Mouse (Mus musculus) T-helper 17 cell (primary cell): Measurements from ENCODE around the gene Mptx2.
"Not testable (repeated sequence)": the region's sequence is repeated elsewhere in the genome, so short reads cannot be mapped to it uniquely, and the experiment has no call there.

Experiments used
- in situ Hi-C, 2 experiments: fragments of 300-600 bp; cut with MboI, MseI; formaldehyde crosslinking; loops; 1 replicate in 1 of 2; 2 replicates in 1 of 2; pipeline ENCODE4 v1.15.1; 2025; ENCODE audit warnings: high pct_unique_total_duplicates in 2 of 2

The Mptx2 gene

DNA sequence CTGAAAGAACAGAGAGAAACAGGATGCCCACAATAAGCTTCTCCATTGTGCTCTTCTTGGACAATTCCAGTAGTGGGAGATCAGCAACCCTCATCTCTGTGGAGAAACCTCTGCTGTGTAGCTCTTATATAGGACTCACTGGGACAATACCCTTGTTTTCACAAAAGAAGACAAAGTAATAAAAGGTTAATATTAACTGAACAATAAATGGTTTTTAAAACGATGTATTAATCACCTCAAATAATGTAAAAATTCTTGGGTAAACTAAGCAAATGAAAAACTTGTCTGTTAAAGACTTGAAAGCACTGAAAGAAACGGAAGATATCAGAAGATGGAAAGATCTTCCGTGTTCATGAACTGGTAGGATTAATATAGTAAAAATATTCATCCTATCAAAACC is at the start of gene Mptx2:
Mptx2 (minus strand) TSS at position 101 of the 400 bp plus-strand sequence.
- in situ Hi-C loops: no loop called here

DNA sequence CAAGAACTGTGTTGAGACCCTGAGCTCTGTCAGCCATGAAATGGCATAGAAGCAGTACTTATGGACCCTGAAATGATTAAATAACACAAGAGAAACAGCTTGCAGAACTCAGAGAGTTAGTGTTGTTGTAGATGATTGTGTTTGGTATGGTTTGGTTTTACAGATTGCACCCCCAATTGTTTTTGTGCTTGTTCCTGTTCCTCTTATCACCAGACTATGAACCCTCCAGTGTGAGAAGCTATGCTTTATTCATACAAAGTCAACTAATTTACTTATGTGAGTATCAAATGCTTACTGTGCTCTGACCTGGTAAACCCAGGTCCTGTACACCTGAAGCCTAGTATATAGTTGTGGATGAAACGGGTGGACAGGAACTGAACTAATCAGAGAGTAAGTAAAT is 49.0 kb upstream of the Mptx2 start:
- in situ Hi-C loops: no loop called here

DNA sequence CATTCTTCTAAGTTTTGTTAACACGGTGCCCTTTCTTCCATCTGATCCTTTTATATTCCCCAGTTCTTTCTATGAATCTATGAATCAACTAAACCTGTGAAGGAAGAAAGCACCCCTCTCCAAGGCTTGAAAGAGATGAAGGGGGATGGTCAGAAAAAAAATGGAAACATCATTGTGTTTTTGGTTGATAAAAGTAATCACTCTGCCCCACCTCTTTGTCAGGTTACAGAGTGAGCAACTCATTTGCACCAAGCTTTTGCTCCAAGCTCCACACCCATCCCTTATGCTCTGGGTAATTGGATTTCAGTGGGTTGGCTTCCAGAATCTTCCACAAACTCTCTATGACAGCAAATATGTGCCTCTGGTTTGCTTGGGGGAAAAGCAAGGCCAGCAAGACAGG is 47.8 kb upstream of the Mptx2 start:
- in situ Hi-C loops: no loop called here

DNA sequence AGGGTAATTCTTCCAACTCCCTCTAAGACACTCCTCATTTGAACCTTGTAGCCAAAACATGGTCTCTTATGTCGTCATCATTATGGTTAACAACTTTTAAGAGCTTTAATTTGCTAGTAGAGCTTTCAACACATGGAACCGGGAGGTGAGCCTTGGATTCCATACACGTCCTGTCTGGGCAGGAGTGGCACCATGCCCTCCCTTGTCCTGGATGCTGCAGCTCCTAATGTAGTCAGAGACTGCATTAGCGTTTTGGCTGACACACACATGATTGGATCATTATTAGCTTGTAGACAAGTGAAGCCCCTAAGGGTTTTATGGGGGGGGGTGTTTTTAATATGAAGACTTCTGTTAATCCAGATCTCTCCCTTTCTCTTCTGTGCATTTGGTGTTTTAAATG is 47.4 kb upstream of the Mptx2 start:
- in situ Hi-C loops: no loop called here

DNA sequence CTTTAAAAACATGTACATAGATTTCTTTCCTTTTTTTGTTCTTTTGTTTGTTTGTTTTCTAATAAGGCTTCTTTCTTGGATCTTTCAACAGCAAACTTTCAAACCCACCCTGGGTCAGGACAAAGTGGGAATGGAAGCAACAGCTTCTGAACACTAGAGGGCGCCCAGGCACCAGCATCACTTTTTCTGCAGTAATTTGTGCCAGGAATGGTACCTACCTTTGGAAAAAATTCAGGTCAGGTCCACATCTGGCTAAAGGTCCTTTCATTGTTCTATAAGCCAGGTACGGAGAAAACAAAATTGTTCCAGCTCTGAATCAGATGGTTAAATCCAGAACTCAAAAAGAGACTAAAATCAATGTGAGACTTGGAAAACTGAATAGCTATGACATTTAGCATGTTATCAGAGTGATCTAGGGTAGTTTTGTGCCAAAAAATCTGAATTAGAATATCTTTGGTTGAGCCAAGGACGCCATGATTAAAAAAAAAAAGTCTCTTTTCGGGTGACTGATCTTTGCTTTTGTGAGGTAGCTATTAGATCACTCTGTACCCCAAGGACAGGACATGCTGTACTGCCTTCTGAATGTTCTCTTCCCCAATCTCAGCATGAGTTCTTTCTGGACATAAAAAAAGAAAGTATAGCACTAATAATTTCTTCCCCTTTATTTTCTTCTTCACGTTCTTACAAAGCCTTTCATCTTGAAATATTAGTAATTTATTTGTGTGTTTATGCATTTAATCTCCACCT is 46.4 kb upstream of the Mptx2 start:
- in situ Hi-C loops: no loop called here

DNA sequence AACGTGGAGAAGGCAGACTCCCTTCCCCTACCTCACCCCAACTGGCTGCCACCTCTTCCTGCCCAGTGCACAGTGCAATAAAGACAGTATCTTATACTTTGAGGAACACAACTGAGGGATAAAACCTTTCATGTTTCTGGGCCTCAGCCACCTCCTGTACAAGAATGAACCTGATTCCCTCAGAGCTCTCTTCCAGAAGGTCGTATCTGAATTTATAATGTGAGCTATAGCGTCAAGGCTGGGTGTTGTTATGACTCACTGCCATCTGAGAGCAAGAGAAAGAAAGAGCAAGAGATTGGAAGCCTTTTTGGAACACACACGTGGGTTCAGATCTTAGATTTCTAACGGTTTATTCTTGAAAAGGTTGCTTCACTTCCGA is 44.7 kb upstream of the Mptx2 start:
- in situ Hi-C loops: no loop called here

DNA sequence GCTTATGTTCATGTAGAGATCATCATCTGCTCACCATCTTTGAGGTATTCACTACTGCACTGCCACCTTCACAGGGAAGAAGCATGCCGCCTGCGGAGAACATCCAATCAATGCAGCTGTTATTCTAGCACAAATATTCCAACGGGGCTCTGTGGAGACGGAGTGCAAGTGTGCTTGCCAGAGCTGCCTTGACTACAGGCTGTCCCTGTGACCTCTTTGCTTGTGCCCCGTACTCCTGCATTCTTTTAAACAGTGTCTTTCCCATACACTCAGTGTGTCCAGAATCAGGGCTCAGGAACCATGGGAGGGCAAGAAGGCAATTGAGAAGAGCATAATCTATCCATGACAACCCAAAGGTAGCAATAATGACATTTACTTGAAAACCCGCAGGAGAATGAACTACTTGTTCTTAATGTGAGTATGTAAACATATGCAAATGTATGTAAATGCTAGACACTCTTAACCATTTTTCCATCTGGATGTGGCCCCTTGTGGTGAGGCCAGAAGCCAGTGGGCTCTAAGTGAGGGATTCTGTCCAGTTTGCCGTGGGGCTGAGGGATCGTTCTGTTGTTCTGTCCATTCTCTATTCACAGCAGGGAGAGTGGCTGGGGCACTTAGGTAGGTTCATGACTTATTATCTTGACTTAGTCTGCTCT is 44.1 kb upstream of the Mptx2 start:
- in situ Hi-C loops: no loop called here

DNA sequence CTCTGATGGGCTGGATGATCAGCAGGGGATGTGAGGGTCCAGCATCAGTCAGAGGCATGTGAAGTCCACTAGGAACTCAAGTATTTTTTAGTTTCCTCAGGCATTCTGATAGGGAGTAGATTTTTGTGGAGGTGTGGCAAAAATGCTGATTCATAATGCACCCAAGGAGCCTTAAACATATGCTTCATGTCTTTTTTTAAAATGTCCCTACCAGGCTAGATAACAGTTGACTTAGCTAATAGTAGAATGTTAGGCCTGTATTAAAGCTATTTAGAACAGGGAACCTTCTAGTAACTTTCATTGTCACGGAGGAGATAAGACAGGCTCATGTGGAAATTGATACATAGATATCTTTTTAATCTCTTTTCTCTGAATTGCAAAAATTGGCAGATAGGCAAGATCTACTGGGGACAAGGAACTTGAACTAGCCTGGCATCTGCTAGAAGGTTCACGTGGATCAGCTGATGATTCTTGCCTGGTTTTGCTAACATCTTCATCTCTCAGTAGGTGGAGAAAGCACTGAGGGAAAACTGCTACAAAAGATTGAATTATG is 40.4 kb upstream of the Mptx2 start:
- in situ Hi-C loops: no loop called here

DNA sequence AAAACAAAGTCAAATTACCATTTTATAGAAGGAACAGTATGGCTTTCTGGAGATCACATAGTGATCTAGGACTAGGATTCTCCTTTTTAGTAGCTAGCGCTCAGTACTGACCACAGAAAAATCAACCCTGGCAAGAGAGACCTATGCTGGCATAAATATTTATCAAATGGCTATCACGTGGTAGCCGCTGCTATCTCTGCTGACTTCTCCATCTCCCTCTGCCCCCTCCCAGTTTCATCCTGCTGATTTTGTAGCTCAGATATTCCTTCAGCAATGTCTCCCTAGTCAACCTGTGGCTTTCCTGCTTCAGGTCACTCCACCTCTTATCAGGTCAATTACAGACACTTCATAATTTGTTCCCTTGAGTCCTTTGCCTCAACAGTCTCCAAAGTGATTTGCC is 38.1 kb upstream of the Mptx2 start:
- in situ Hi-C loops: no loop called here

DNA sequence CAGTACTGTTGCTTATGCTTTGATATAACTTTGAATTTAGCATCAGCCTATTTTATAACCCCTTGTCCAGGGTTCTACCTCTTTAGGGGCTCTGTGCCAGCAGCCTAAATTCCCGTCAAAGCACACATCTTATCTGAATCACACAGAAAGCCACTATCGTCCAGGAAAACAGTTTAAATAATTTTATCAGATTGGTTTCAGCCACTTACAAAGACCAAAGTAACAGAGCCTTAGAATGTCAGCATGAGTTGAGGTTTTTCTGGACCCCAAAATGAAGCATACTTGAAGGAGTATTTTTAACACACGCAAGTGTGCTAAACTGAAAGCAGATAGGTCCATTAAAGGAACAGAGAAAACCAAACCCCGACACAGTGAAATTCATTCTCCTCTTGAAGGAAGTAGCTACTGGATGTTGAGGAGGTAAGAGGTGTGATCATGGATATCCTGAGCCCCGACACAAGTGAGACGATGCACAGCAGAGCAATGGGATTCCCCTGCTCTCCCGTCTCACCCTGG is 36.0 kb upstream of the Mptx2 start:
- in situ Hi-C loops: not testable (repeated sequence)

DNA sequence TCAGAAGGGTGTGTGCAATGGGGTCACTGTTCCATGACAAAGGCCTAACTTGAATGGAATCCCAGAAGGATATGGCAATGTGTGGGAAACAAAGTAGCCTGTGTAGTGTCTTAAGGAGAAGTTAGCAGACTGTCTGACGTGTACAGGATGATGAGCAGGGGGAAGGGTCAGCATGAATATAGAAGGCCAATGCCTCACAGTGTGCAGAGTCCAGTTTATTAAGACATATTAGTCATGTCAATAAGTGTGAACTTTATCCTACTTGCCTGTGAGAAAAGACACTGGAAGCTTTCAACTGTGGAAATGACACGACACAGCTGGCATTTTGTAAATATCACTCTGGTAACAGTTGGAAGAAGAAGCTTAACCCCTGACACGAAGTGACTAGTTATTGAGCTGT is 25.2 kb upstream of the Mptx2 start:
- in situ Hi-C loops: loop anchor here in 1 of 2 experiments (10.0 kb wide), 1 partner anchor 1612 kb away; no protein-coding TSS in a partner anchor

DNA sequence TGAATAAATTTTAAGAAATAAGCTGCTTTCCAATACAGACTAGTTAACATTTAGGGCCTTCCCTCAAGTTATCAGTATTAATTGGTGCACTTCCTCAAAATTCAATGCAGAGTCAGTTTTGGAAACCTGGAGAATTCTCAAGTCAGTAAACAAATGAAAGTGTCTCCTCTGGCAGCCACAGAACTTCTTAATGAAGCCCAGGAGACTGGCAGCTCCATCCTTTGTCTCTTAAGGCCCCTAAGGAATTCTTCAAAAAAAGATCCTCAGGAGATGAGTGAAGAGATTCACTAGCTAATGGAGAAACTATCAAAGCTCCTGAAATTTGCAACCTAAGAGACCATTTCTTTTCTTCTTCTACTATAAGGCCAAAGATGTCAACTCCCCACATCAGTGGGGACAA is 11.9 kb downstream of the Mptx2 start, which contains the start of gene Olfr418:
Olfr418 (plus strand) TSS at position 301 of the 400 bp plus-strand sequence.
- in situ Hi-C loops: no loop called here

DNA sequence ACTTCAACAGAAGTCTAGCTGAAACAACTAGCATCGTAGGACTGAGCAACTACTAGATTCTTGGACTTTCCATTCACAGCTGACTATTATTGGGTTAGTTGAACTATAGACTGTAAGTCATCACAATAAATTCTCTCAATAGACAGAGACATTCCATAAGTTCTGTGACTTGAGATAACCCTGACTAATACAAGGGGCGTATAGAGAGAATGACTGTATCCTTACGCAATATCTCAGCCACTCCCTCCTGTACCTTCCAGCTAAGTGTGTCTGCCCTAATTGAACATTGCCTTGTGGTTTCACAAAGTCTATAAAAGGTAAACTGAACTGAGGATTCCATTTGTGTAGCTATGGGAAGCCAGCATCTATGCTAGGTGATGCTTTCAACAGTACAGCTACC is 27.7 kb downstream of the Mptx2 start:
- in situ Hi-C loops: no loop called here

DNA sequence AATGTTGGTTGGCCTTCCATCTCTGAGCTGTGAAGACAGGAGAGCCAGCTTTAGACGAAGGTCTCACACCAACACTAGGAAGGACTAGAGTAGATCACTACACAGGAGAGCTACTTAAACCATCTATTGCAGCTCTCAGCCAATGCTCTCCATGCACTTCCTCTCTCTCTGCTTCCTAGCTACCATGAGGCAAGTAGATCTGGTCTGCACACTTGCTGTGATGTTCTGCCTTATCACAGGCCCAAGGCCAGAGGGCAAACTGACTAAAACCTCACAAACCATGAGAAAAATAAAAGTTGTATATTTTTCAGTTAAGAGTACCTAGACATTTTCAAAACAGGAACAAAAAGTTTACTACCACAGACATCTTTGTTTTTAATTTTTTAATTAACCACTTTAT is 40.6 kb downstream of the Mptx2 start:
- in situ Hi-C loops: not testable (repeated sequence)

DNA sequence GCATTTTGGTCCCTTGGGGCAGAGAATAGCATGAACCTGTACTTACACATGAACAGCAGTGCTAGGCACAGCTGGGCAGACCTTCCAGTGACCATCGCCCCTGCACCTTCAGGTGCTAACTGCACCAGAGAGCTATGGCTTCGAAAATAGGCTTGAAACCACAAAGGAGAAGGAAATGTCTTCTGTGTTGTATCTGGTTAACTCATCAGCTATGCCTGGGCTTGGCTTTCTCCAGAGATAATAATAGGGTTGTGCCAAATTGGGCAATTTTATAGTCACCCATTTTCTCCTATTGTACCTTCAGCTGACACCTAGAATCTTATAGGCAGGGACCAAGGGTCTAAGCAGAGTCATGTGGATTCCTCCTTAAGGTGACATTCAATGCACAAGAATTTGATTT is 50.5 kb downstream of the Mptx2 start, which contains the start of gene Fcer1a:
Fcer1a (minus strand) TSS at position 134 of the 400 bp plus-strand sequence.
- in situ Hi-C loops: no loop called here
